Mouse (Mus musculus) layer of hippocampus, postnatal 36 days (tissue): ENCODE measurements at regions not wholly inside any gene's neighbourhood (a gene's known extent, or its start where the extent isn't known, plus 50 kb on each side); places are given as distances from the start of the nearest gene placed in this dataset.

ENCODE experiments used
- DNase-seq, 2 experiments: peaks; one replicate each; pipeline ENCODE4 v3.0.0; 2022

GRCm38 (mm10) chr14:17347286-17347685 is 312.8 kb upstream of the Thrb start:
- DNase-seq, result peak in 1 of 2 experiments; percentile 0

GRCm38 (mm10) chr14:17352324-17353037 is 307.6 kb upstream of the Thrb start:
- DNase-seq, result no peak

- DNase-seq, result no peak
These were observed 298.2 kb upstream of the Thrb start for GRCm38 (mm10) chr14:17361910-17362309.

- peak; percentile 20 to 26 for DNase-seq
These were observed 257.1 kb upstream of the Thrb start for GRCm38 (mm10) chr14:17402751-17403479.

GRCm38 (mm10) chr14:17405551-17406336 is 254.3 kb upstream of the Thrb start:
- peak; percentile 10 to 29 for DNase-seq

- DNase-seq, result no peak
These were observed 253.2 kb upstream of the Thrb start for GRCm38 (mm10) chr14:17406879-17407278.

- DNase-seq, result no peak
These were observed 251.7 kb upstream of the Thrb start for GRCm38 (mm10) chr14:17408343-17408742.

GRCm38 (mm10) chr14:17408813-17409212 is 251.2 kb upstream of the Thrb start:
- no peak for DNase-seq

- DNase-seq, result no peak
These were observed 250.6 kb upstream of the Thrb start for GRCm38 (mm10) chr14:17409497-17409896.

- no peak for DNase-seq
These were observed 249.3 kb upstream of the Thrb start for GRCm38 (mm10) chr14:17410752-17411151.

- no peak for DNase-seq
These were observed 248.8 kb upstream of the Thrb start for GRCm38 (mm10) chr14:17411299-17411698.

GRCm38 (mm10) chr14:17414246-17414888 is 245.7 kb upstream of the Thrb start:
- DNase-seq, result no peak

GRCm38 (mm10) chr14:17427751-17428150 is 232.3 kb upstream of the Thrb start:
- no peak for DNase-seq

- DNase-seq, result no peak
These were observed 230.9 kb upstream of the Thrb start for GRCm38 (mm10) chr14:17429157-17429556.

- DNase-seq, result no peak
These were observed 226.7 kb upstream of the Thrb start for GRCm38 (mm10) chr14:17433346-17433745.

- DNase-seq, result no peak
These were observed 202.1 kb upstream of the Thrb start for GRCm38 (mm10) chr14:17457946-17458345.

- no peak for DNase-seq
These were observed 181.1 kb upstream of the Thrb start for GRCm38 (mm10) chr14:17478963-17479362.

GRCm38 (mm10) chr14:17484866-17485265 is 175.2 kb upstream of the Thrb start:
- DNase-seq, result no peak

- DNase-seq, result no peak
These were observed 146.3 kb upstream of the Thrb start for GRCm38 (mm10) chr14:17513756-17514155.

GRCm38 (mm10) chr14:17522696-17523095 is 137.4 kb upstream of the Thrb start:
- DNase-seq, result no peak

- DNase-seq, result no peak
These were observed 136.1 kb upstream of the Thrb start for GRCm38 (mm10) chr14:17523916-17524315.

- DNase-seq, result no peak
These were observed 120.7 kb upstream of the Thrb start for GRCm38 (mm10) chr14:17539322-17539721.

- DNase-seq, result no peak
These were observed 103.6 kb upstream of the Thrb start for GRCm38 (mm10) chr14:17556458-17556857.
